Mouse (Mus musculus): ENCODE data around the gene Cd2bp2. TPM values are rescaled to one million over a fixed set of nuclear protein-coding genes. Genes with fewer than 3 reads are reported as not detected.

Cd2bp2 gene
- polyA plus RNA-seq, 1 experiment from 2014 or later, result 43.3 TPM

- Histone ChIP-seq H3K27ac (ENCODE audit: low read length) (no peak overlapping the region), H3K4me3 (ENCODE audit: low read length) (no peak overlapping the region), H3K9ac (ENCODE audit: low read depth, low read length) (no peak overlapping the region), H3K36me3 (ENCODE audit: control insufficient read depth, insufficient read depth, low read length) (no peaks in the 10 kb centered on the region), H3K4me2 (ENCODE audit: low read depth, low read length) (no peak overlapping the region), H3K27me3 (replicated peaks; ENCODE audit: control insufficient read depth, insufficient read depth, low read length) (no peaks in the 10 kb centered on the region), H3K4me1 (ENCODE audit: control insufficient read depth, insufficient read depth, low read length) (no peaks in the 10 kb centered on the region), H3K9me3 (ENCODE audit: control insufficient read depth, low read length) (no peaks in the 10 kb centered on the region)
- WGBS, result 79% methylated on average over 4 of the region's 4 CpGs
- ATAC-seq, result no peak
Observed at GRCm38 (mm10) chr7:127157548-127157947, 38.3 kb downstream of the Cd2bp2 start.

GRCm38 (mm10) chr7:127153477-127153876 is 42.4 kb downstream of the Cd2bp2 start:
- Histone ChIP-seq H3K36me3 (ENCODE audit: control insufficient read depth, insufficient read depth, low read length) (no peaks in the 10 kb centered on the region), H3K27ac (ENCODE audit: low read length) (no peak overlapping the region), H3K4me2 (ENCODE audit: low read depth, low read length) (no peak overlapping the region), H3K4me1 (ENCODE audit: control insufficient read depth, insufficient read depth, low read length) (no peaks in the 10 kb centered on the region), H3K4me3 (ENCODE audit: low read length) (no peak overlapping the region), H3K9me3 (ENCODE audit: control insufficient read depth, low read length) (no peaks in the 10 kb centered on the region), H3K9ac (ENCODE audit: low read depth, low read length) (no peak overlapping the region), H3K27me3 (replicated peaks; ENCODE audit: control insufficient read depth, insufficient read depth, low read length) (no peaks in the 10 kb centered on the region)
- 65% methylated on average over 3 of the region's 3 CpGs for WGBS
- ATAC-seq, result no peak

DNA sequence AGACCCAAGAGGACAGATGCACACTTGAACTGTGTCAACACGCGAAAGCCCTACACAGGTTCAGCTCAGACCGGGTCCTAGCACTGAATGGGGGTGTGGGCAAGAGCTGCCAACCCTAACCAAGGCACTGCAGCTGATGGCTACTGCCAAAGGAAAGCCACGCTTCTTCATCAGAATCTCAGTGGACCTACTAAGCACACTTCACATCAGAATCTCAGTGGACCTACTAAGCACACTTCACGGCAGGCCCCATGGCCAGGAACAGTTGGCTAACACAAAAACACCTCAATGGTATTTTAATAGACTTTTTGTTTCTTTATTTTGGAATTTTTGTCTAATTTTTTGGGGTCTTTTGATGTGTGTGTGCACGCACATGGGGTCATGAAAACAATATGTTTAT is 43.4 kb downstream of the Cd2bp2 start:
- Histone ChIP-seq H3K4me3 (ENCODE audit: low read length) (no peak overlapping the region), H3K36me3 (ENCODE audit: control insufficient read depth, insufficient read depth, low read length) (no peaks in the 10 kb centered on the region), H3K4me1 (ENCODE audit: control insufficient read depth, insufficient read depth, low read length) (no peaks in the 10 kb centered on the region), H3K9ac (ENCODE audit: low read depth, low read length) (no peak overlapping the region), H3K27ac (ENCODE audit: low read length) (no peak overlapping the region), H3K9me3 (ENCODE audit: control insufficient read depth, low read length) (no peaks in the 10 kb centered on the region), H3K27me3 (replicated peaks; ENCODE audit: control insufficient read depth, insufficient read depth, low read length) (no peaks in the 10 kb centered on the region), H3K4me2 (ENCODE audit: low read depth, low read length) (no peak overlapping the region)
- no peak for ATAC-seq
- 94% methylated on average over 6 of the region's 6 CpGs for WGBS

GRCm38 (mm10) chr7:127147901-127148300 is 47.9 kb downstream of the Cd2bp2 start:
- H3K4me2 ChIP-seq (ENCODE audit: low read depth, low read length), result no peak overlapping the region
- no peak overlapping the region for H3K9ac ChIP-seq (ENCODE audit: low read depth, low read length)
- H3K27ac ChIP-seq (ENCODE audit: low read length), result no peak overlapping the region
- 55% methylated on average over 3 of the region's 3 CpGs for WGBS
- no peaks in the 10 kb centered on the region for H3K27me3 ChIP-seq (replicated peaks; ENCODE audit: control insufficient read depth, insufficient read depth, low read length)
- ATAC-seq, result no peak
- no peak overlapping the region for H3K4me3 ChIP-seq (ENCODE audit: low read length)
- no peaks in the 10 kb centered on the region for H3K36me3 ChIP-seq (ENCODE audit: control insufficient read depth, insufficient read depth, low read length)
- no peaks in the 10 kb centered on the region for H3K9me3 ChIP-seq (ENCODE audit: control insufficient read depth, low read length)
- no peaks in the 10 kb centered on the region for H3K4me1 ChIP-seq (ENCODE audit: control insufficient read depth, insufficient read depth, low read length)

- no peaks in the 10 kb centered on the region for H3K27me3 ChIP-seq (replicated peaks; ENCODE audit: control insufficient read depth, insufficient read depth, low read length)
- no peak overlapping the region for H3K9ac ChIP-seq (ENCODE audit: low read depth, low read length)
- no peaks in the 10 kb centered on the region for H3K9me3 ChIP-seq (ENCODE audit: control insufficient read depth, low read length)
- WGBS, result 67% methylated on average over 2 of the region's 2 CpGs
- no peak overlapping the region for H3K4me2 ChIP-seq (ENCODE audit: low read depth, low read length)
- ATAC-seq, result no peak
- H3K4me1 ChIP-seq (ENCODE audit: control insufficient read depth, insufficient read depth, low read length), result no peaks in the 10 kb centered on the region
- no peaks in the 10 kb centered on the region for H3K36me3 ChIP-seq (ENCODE audit: control insufficient read depth, insufficient read depth, low read length)
- H3K4me3 ChIP-seq (ENCODE audit: low read length), result no peak overlapping the region
- H3K27ac ChIP-seq (ENCODE audit: low read length), result no peak overlapping the region
Observed at GRCm38 (mm10) chr7:127146267-127146603, 49.6 kb downstream of the Cd2bp2 start.

GRCm38 (mm10) chr7:127145387-127146266 is 50.2 kb downstream of the Cd2bp2 start:
- no peaks in the 10 kb centered on the region for H3K4me1 ChIP-seq (ENCODE audit: control insufficient read depth, insufficient read depth, low read length)
- H3K27ac ChIP-seq (ENCODE audit: low read length), result no peak overlapping the region
- 55% methylated on average over 9 of the region's 9 CpGs for WGBS
- no peaks in the 10 kb centered on the region for H3K36me3 ChIP-seq (ENCODE audit: control insufficient read depth, insufficient read depth, low read length)
- H3K4me2 ChIP-seq (ENCODE audit: low read depth, low read length), result no peak overlapping the region
- no peak for ATAC-seq
- H3K4me3 ChIP-seq (ENCODE audit: low read length), result no peak overlapping the region
- H3K27me3 ChIP-seq (replicated peaks; ENCODE audit: control insufficient read depth, insufficient read depth, low read length), result no peaks in the 10 kb centered on the region
- no peak overlapping the region for H3K9ac ChIP-seq (ENCODE audit: low read depth, low read length)
- H3K9me3 ChIP-seq (ENCODE audit: control insufficient read depth, low read length), result no peaks in the 10 kb centered on the region

DNA sequence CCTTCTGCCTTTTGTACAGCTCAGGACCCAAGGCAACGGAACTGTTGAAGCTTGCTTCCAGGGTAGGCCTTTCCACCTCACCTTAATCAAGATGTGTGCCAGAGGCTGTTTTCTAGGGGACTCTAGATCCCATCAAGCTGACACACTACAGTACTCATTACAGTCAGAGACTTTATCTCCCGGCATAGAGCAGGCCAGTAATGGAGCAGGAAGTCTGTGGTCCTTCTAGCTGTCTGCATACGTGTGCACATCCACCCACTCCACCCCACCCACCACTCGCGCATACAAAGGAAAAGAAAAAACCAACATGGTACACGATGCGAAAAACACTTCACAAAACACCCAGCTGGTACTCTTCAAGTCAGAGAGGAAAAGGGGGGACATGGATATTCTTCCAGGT is 51.4 kb downstream of the Cd2bp2 start:
- no peak for ATAC-seq
- H3K9ac ChIP-seq (ENCODE audit: low read depth, low read length), result no peak overlapping the region
- no peak overlapping the region for H3K4me3 ChIP-seq (ENCODE audit: low read length)
- no peaks in the 10 kb centered on the region for H3K36me3 ChIP-seq (ENCODE audit: control insufficient read depth, insufficient read depth, low read length)
- no peaks in the 10 kb centered on the region for H3K4me1 ChIP-seq (ENCODE audit: control insufficient read depth, insufficient read depth, low read length)
- H3K4me2 ChIP-seq (ENCODE audit: low read depth, low read length), result no peak overlapping the region
- 79% methylated on average over 7 of the region's 7 CpGs for WGBS
- H3K27ac ChIP-seq (ENCODE audit: low read length), result no peak overlapping the region
- H3K27me3 ChIP-seq (replicated peaks; ENCODE audit: control insufficient read depth, insufficient read depth, low read length), result no peaks in the 10 kb centered on the region
- no peaks in the 10 kb centered on the region for H3K9me3 ChIP-seq (ENCODE audit: control insufficient read depth, low read length)

GRCm38 (mm10) chr7:127142666-127143065 is 53.2 kb downstream of the Cd2bp2 start:
- WGBS, result 85% methylated on average over 4 of the region's 4 CpGs
- H3K9ac ChIP-seq (ENCODE audit: low read depth, low read length), result no peak overlapping the region
- no peaks in the 10 kb centered on the region for H3K9me3 ChIP-seq (ENCODE audit: control insufficient read depth, low read length)
- no peaks in the 10 kb centered on the region for H3K4me1 ChIP-seq (ENCODE audit: control insufficient read depth, insufficient read depth, low read length)
- ATAC-seq, result no peak
- no peak overlapping the region for H3K4me2 ChIP-seq (ENCODE audit: low read depth, low read length)
- no peak overlapping the region for H3K4me3 ChIP-seq (ENCODE audit: low read length)
- no peaks in the 10 kb centered on the region for H3K36me3 ChIP-seq (ENCODE audit: control insufficient read depth, insufficient read depth, low read length)
- H3K27ac ChIP-seq (ENCODE audit: low read length), result no peak overlapping the region
- no peaks in the 10 kb centered on the region for H3K27me3 ChIP-seq (replicated peaks; ENCODE audit: control insufficient read depth, insufficient read depth, low read length)

DNA sequence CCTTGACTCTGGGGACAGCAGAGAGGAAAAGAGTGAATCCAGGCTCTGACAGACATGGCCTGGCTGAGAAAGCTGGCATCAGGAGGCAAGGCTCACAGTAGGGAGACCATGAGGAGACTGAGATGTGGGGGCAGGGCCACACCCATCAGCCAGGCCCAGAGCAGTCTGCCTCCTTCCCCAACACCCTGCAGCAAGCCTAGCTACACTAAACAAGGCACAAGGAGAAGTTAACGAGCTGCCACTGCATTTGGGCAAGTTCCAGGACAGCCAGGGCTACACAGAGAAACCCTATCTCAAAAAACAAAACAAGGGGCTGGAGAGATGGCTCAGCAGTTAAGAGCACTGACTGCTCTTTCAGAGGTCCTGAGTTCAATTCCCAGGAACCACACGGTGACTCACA is 53.6 kb downstream of the Cd2bp2 start:
- H3K9me3 ChIP-seq (ENCODE audit: control insufficient read depth, low read length), result no peaks in the 10 kb centered on the region
- no peaks in the 10 kb centered on the region for H3K36me3 ChIP-seq (ENCODE audit: control insufficient read depth, insufficient read depth, low read length)
- no peaks in the 10 kb centered on the region for H3K4me1 ChIP-seq (ENCODE audit: control insufficient read depth, insufficient read depth, low read length)
- H3K9ac ChIP-seq (ENCODE audit: low read depth, low read length), result no peak overlapping the region
- H3K4me2 ChIP-seq (ENCODE audit: low read depth, low read length), result no peak overlapping the region
- H3K4me3 ChIP-seq (ENCODE audit: low read length), result no peak overlapping the region
- H3K27me3 ChIP-seq (replicated peaks; ENCODE audit: control insufficient read depth, insufficient read depth, low read length), result no peaks in the 10 kb centered on the region
- no peak for ATAC-seq
- WGBS, result 59% methylated on average over 2 of the region's 2 CpGs
- H3K27ac ChIP-seq (ENCODE audit: low read length), result no peak overlapping the region

All from intestine, embryonic 16.5 days (tissue).